8 mouse cellular contexts compared by ENCODE assay signal in genomic region chr1:167337463-167338095, GRCm38 (mm10). TPM values are rescaled to one million over a fixed set of nuclear protein-coding genes. Genes with fewer than 3 reads are reported as not detected.
A peak's percentile ranks its signal among the peaks of the same experiment; 100 is the strongest.
DNase-seq lines count a peak whose midpoint lies in the region; ATAC-seq and TF ChIP-seq lines count a peak whose summit lies in the region.

No protein-coding gene starts in this region.

- intact Hi-C loops in left cerebral cortex, postnatal 36 days (cut with DNase I), result loop anchor here (1.0 to 5.0 kb wide), 2 partner anchors 117 to 335 kb away; partner anchors contain the start of gene Fam78b

- peaks cover 32% of the 10 kb centered on the region for H3K27me3 ChIP-seq in forebrain, embryonic 10.5 days (ENCODE audit: poor library complexity, severe bottlenecking)
- H3K27me3 ChIP-seq in forebrain, embryonic 12.5 days, result peaks cover 12% of the 10 kb centered on the region
- H3K27me3 ChIP-seq in cerebellum, adult 2 months (ENCODE audit: control insufficient read depth, insufficient read depth, low read length), result no peaks in the 10 kb centered on the region
- no peaks in the 10 kb centered on the region; the same call in 1 of the 2 replicates for H3K27me3 ChIP-seq in intestine, embryonic 16.5 days (replicated peaks; ENCODE audit: control insufficient read depth, insufficient read depth, low read length)

- TF ChIP-seq CTCF in cerebellum, adult 2 months (IDR thresholded peaks at IDR 0.05; ENCODE audit: borderline replicate concordance, insufficient read depth, low read depth, low read length), result peak; percentile 91

- peaks cover 8% of the 10 kb centered on the region for H3K4me1 ChIP-seq in forebrain, embryonic 10.5 days
- 0 out of 2 replicates have a peak, but pooled peaks cover 2% of the 10 kb centered on the region for H3K4me1 ChIP-seq in forebrain, embryonic 12.5 days
- H3K4me1 ChIP-seq in cerebellum, adult 2 months (ENCODE audit: control insufficient read depth, insufficient read depth, low read length), result peaks cover 3% of the 10 kb centered on the region
- peaks cover 2% of the 10 kb centered on the region; the same call in 1 of the 2 replicates for H3K4me1 ChIP-seq in intestine, embryonic 16.5 days (ENCODE audit: control insufficient read depth, insufficient read depth, low read length)

- WGBS in forebrain, embryonic 10.5 days, result 23% methylated on average over 12 of the region's 12 CpGs
- 22% methylated on average over 12 of the region's 12 CpGs for WGBS in forebrain, embryonic 12.5 days
- 22% methylated on average over 12 of the region's 12 CpGs for WGBS in cerebellum, adult 2 months
- 19% methylated on average over 12 of the region's 12 CpGs for WGBS in intestine, embryonic 16.5 days

- peak; percentile 80 for DNase-seq in forebrain, embryonic 10.5 days (ENCODE audit: extremely low spot score, low spot score)
- peak; percentile 82 to 88 for DNase-seq in cerebellum, adult 2 months
- DNase-seq in frontal cortex, postnatal 14 days (ENCODE audit: low spot score in 2 of 2), result peak; percentile 82 to 91
- DNase-seq in left cerebral cortex, postnatal 36 days (ENCODE audit: low spot score in 2 of 2), result peak; percentile 84 to 91
- peak; percentile 56 to 65 for DNase-seq in spleen, postnatal 36 days (ENCODE audit: low spot score in 2 of 2)

- no peak for ATAC-seq in forebrain, embryonic 12.5 days (ENCODE audit: low FRiP score)
- ATAC-seq in intestine, embryonic 16.5 days, result peak; percentile 71
- peak; percentile 61 for ATAC-seq in monocyte, adult 5-6 weeks (replicated peaks; ENCODE audit: insufficient number of reproducible peaks, low FRiP score, low TSS enrichment, poor library complexity, severe bottlenecking)

- no peak for TF ChIP-seq POLR2A in cerebellum, adult 2 months (IDR thresholded peaks at IDR 0.05; ENCODE audit: borderline replicate concordance, insufficient read depth, low read length)

- H3K27ac ChIP-seq in forebrain, embryonic 10.5 days, result no peak overlapping the region
- no peak overlapping the region for H3K27ac ChIP-seq in forebrain, embryonic 12.5 days
- no peak overlapping the region for H3K27ac ChIP-seq in cerebellum, adult 2 months (ENCODE audit: insufficient read depth, low read length)
- no peak overlapping the region for H3K27ac ChIP-seq in intestine, embryonic 16.5 days (ENCODE audit: low read length)

- peaks cover 9% of the 10 kb centered on the region for H3K36me3 ChIP-seq in forebrain, embryonic 10.5 days (replicated peaks)
- H3K36me3 ChIP-seq in forebrain, embryonic 12.5 days (replicated peaks), result peaks cover 12% of the 10 kb centered on the region
- H3K36me3 ChIP-seq in intestine, embryonic 16.5 days (ENCODE audit: control insufficient read depth, insufficient read depth, low read length), result no peaks in the 10 kb centered on the region

- H3K9ac ChIP-seq in forebrain, embryonic 12.5 days, result no peak overlapping the region
- H3K9ac ChIP-seq in intestine, embryonic 16.5 days (ENCODE audit: low read depth, low read length), result no peak overlapping the region

- no peak overlapping the region for H3K4me3 ChIP-seq in forebrain, embryonic 10.5 days
- H3K4me3 ChIP-seq in forebrain, embryonic 12.5 days (replicated peaks), result no peak overlapping the region
- no peak overlapping the region for H3K4me3 ChIP-seq in cerebellum, adult 2 months (replicated peaks; ENCODE audit: insufficient read depth, low read depth, low read length)
- no peak overlapping the region for H3K4me3 ChIP-seq in intestine, embryonic 16.5 days (ENCODE audit: low read length)

- H3K9me3 ChIP-seq in forebrain, embryonic 10.5 days, result no peaks in the 10 kb centered on the region
- no peaks in the 10 kb centered on the region for H3K9me3 ChIP-seq in forebrain, embryonic 12.5 days
- no peaks in the 10 kb centered on the region for H3K9me3 ChIP-seq in intestine, embryonic 16.5 days (ENCODE audit: control insufficient read depth, low read length)

- no peak overlapping the region for H3K4me2 ChIP-seq in forebrain, embryonic 12.5 days
- no peak overlapping the region for H3K4me2 ChIP-seq in intestine, embryonic 16.5 days (ENCODE audit: low read depth, low read length)

RNA-seq across cellular contexts. Expression of gene Aldh9a1, which starts 12.2 kb away (rescaled TPM):
- polyA plus RNA-seq in forebrain, embryonic 10.5 days (2016; fragmentation: Nextera tagmentation; extraction: Ambion mirVana), result 52.5 and 53.6 TPM in 2 replicates
- 33.0 and 35.7 TPM in 2 replicates for polyA plus RNA-seq in forebrain, embryonic 12.5 days (2016; fragmentation: Nextera tagmentation; extraction: Ambion mirVana)
- 42.5 and 45.0 TPM in 2 replicates for polyA plus RNA-seq in cerebellum, adult 2 months (2012; rRNA removed)
- 204 and 245 TPM in 2 replicates for polyA plus RNA-seq in intestine, embryonic 16.5 days (2015; fragmentation: Nextera tagmentation; extraction: Ambion mirVana)
- total RNA-seq in left cerebral cortex, postnatal 36 days (2021), result 10 to 100 TPM; 16.6 TPM
- total RNA-seq in monocyte, adult 5-6 weeks (2017), result 34.4 to 38.5 TPM (median 34.8 TPM) in 3 replicates

RNA-seq across cellular contexts. Expression of gene Tmco1, which starts 29.4 kb away (rescaled TPM):
- 73.4 and 77.1 TPM in 2 replicates for polyA plus RNA-seq in forebrain, embryonic 10.5 days (2016; fragmentation: Nextera tagmentation; extraction: Ambion mirVana)
- 68.3 and 70.9 TPM in 2 replicates for polyA plus RNA-seq in forebrain, embryonic 12.5 days (2016; fragmentation: Nextera tagmentation; extraction: Ambion mirVana)
- 71.7 and 74.9 TPM in 2 replicates for polyA plus RNA-seq in cerebellum, adult 2 months (2012; rRNA removed)
- 132 and 133 TPM in 2 replicates for polyA plus RNA-seq in intestine, embryonic 16.5 days (2015; fragmentation: Nextera tagmentation; extraction: Ambion mirVana)
- 10 to 100 TPM; 42.6 to 46.5 TPM for total RNA-seq in left cerebral cortex, postnatal 36 days (2021)
- 134 to 200 TPM (median 168 TPM) in 3 replicates for total RNA-seq in monocyte, adult 5-6 weeks (2017)

RNA-seq across cellular contexts. Expression of gene Uck2, which starts 52.5 kb away (rescaled TPM):
- polyA plus RNA-seq in forebrain, embryonic 10.5 days (2016; fragmentation: Nextera tagmentation; extraction: Ambion mirVana), result 135 TPM in 2 replicates
- polyA plus RNA-seq in forebrain, embryonic 12.5 days (2016; fragmentation: Nextera tagmentation; extraction: Ambion mirVana), result 119 and 123 TPM in 2 replicates
- 20.7 and 24.3 TPM in 2 replicates for polyA plus RNA-seq in cerebellum, adult 2 months (2012; rRNA removed)
- 30.8 and 36.8 TPM in 2 replicates for polyA plus RNA-seq in intestine, embryonic 16.5 days (2015; fragmentation: Nextera tagmentation; extraction: Ambion mirVana)
- 10 to 100 TPM; 37.4 to 42.5 TPM for total RNA-seq in left cerebral cortex, postnatal 36 days (2021)
- 12.9 to 32.1 TPM (median 23.7 TPM) in 3 replicates for total RNA-seq in monocyte, adult 5-6 weeks (2017)

RNA-seq across cellular contexts. Expression of gene Mgst3, which starts 56.1 kb away (rescaled TPM):
- polyA plus RNA-seq in forebrain, embryonic 10.5 days (2016; fragmentation: Nextera tagmentation; extraction: Ambion mirVana), result 55.6 and 60.3 TPM in 2 replicates
- polyA plus RNA-seq in forebrain, embryonic 12.5 days (2016; fragmentation: Nextera tagmentation; extraction: Ambion mirVana), result 37.9 TPM in 2 replicates
- polyA plus RNA-seq in cerebellum, adult 2 months (2012; rRNA removed), result 272 and 279 TPM in 2 replicates
- 379 and 381 TPM in 2 replicates for polyA plus RNA-seq in intestine, embryonic 16.5 days (2015; fragmentation: Nextera tagmentation; extraction: Ambion mirVana)
- total RNA-seq in left cerebral cortex, postnatal 36 days (2021), result 100 to 1,000 TPM; 105 to 117 TPM
- 0.43 to 3.1 TPM (median 3.0 TPM) in 3 replicates for total RNA-seq in monocyte, adult 5-6 weeks (2017)
